Mouse (Mus musculus) small intestine, adult 2 months (tissue): ENCODE data around the gene 1700016D06Rik.

Experiments
- CTCF ChIP-seq: fragments of 200-500 bp; IDR thresholded peaks from 2 replicates; pipeline ENCODE4 v1.5.1; 2012; ENCODE audit warnings: low read depth, mild to moderate bottlenecking, control low read depth, inconsistent platforms, low read length, moderate library complexity, mixed read lengths; ENCODE audit not compliant: insufficient replicate concordance, insufficient read length; ENCODE audit errors: extremely low read depth
- POLR2A ChIP-seq: fragments of 200-500 bp; IDR thresholded peaks from 2 replicates; pipeline ENCODE4 v1.6.1; 2012; ENCODE audit warnings: low read depth, mild to moderate bottlenecking, control low read depth, inconsistent platforms, low read length, moderate library complexity

DNA sequence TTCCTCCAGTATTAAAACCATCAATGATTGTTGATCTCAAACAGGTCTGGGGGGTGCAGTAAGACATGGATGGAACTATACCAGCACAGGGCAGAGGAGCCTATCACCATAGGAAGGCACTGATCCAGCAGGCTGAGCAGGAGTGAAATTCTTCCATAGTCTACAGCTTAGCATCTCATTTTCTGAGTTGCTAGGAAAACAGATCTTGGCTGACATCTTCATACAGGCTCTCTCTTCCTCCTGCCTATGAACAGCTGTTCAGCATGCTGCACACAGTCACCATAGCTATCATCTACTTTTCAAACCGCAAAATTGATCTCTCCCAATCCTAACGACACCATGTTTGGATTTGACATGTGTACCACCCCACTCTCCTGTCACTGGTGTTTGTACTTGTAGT is 82.8 kb downstream of the 1700016D06Rik start:
- TF ChIP-seq POLR2A: no peak
- TF ChIP-seq CTCF: no peak
